Mouse (Mus musculus): ENCODE data around the gene Pinlyp. TPM values are rescaled to one million over a fixed set of nuclear protein-coding genes. Genes with fewer than 3 reads are reported as not detected.
"Not testable (repeated sequence)": the region's sequence is repeated elsewhere in the genome, so short reads cannot be mapped to it uniquely, and the experiment has no call there.

Gene Pinlyp
- polyA plus RNA-seq, 1 experiment from 2014 or later = 62.9 TPM

GRCm38 (mm10) chr7:24517654-24518053 lies 28.3 kb downstream of the Pinlyp start:
- ATAC-seq (ENCODE audit: low FRiP score, low TSS enrichment) (no peak), DNase-seq (ENCODE audit: low spot score) (no peak)
- Histone ChIP-seq H3K27ac (replicated peaks) (no peak overlapping the region), H3K9ac (ENCODE audit: low read length) (no peak overlapping the region), H3K27me3 (ENCODE audit: control insufficient read depth, insufficient read depth, low read length) (no peaks in the 10 kb centered on the region), H3K36me3 (ENCODE audit: control insufficient read depth, insufficient read depth, low read length) (no peaks in the 10 kb centered on the region), H3K4me3 (ENCODE audit: low read depth, low read length) (no peak overlapping the region), H3K4me1 (replicated peaks; ENCODE audit: control insufficient read depth, insufficient read depth) (no peaks in the 10 kb centered on the region), H3K9me3 (ENCODE audit: control insufficient read depth, low read length) (no peaks in the 10 kb centered on the region), H3K4me2 (replicated peaks; ENCODE audit: low read depth) (no peak overlapping the region)
- WGBS = 64% methylated on average over 6 of the region's 6 CpGs
- TF ChIP-seq EP300 (optimal IDR thresholded peaks at IDR 0.05) (no peak), CTCF (IDR thresholded peaks at IDR 0.05; ENCODE audit: low read depth) (no peak)

DNA sequence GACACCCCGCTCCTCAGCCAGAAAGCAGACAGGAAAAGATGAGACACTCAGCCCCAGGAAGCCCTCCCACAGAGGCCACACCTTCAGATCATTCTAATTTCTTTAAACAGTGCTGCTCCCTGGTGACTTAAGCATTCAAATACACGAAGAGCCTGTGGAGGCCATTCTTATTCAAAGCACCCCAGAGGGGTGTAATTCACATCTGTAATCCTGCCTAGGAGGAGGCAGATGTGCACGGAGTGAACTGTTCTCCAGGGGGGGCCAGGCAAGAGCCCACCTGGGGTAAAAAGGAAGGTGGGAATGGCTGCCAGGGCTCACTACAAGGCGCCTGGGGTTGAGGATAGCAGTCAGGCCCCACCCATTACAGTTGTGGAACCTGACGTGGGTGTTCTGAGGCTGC lies 28.8 kb downstream of the Pinlyp start:
- Histone ChIP-seq H3K36me3 (ENCODE audit: control insufficient read depth, insufficient read depth, low read length) (no peaks in the 10 kb centered on the region), H3K9ac (ENCODE audit: low read length) (no peak overlapping the region), H3K27me3 (ENCODE audit: control insufficient read depth, insufficient read depth, low read length) (no peaks in the 10 kb centered on the region), H3K9me3 (ENCODE audit: control insufficient read depth, low read length) (no peaks in the 10 kb centered on the region), H3K4me1 (replicated peaks; ENCODE audit: control insufficient read depth, insufficient read depth) (no peaks in the 10 kb centered on the region), H3K4me3 (ENCODE audit: low read depth, low read length) (no peak overlapping the region), H3K27ac (replicated peaks) (no peak overlapping the region), H3K4me2 (replicated peaks; ENCODE audit: low read depth) (no peak overlapping the region)
- DNase-seq (ENCODE audit: low spot score) = no peak
- TF ChIP-seq CTCF (IDR thresholded peaks at IDR 0.05; ENCODE audit: low read depth) (no peak), EP300 (optimal IDR thresholded peaks at IDR 0.05) (no peak)
- ATAC-seq (ENCODE audit: low FRiP score, low TSS enrichment) = no peak
- WGBS = 51% methylated on average over 5 of the region's 5 CpGs

DNA sequence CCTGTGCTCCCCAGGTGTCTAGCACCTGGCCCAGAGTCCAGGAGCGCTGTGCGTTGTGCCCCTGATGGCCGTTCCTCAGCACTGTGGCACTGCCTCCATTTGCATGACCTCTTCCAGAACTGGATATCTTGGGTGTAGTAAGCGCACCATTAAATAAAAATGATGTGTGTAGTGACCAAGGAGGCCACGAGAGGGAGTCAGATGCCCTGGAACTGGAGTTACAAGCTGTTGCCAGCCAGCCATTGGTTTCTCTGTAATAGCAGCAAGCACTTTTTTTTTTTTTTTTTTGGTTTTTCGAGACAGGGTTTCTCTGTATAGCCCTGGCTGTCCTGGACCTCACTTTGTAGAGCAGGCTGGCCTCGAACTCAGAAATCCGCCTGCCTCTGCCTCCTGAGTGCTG lies 29.6 kb downstream of the Pinlyp start:
- DNase-seq (ENCODE audit: low spot score) = not testable (repeated sequence)

DNA sequence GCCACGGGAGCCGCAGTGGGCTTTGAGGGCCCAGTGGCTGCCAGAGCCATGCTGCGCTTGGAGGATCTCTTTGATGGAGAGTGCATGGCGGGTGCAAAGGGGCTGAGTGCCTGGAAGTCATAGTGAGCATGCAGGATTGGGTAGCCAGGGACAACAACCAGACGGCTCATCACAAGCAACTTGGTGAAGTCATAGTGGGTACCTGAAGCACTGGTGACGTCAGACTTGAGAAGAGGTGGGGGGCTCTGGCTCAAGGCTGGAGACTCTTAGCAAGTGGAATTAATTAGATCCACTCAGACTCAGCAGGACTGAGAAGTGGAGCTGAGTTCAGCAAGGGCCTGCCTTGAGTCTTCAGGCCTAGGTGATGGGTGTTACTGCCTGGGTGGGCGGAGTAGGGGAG lies 33.6 kb downstream of the Pinlyp start, which contains the start of gene AC161166.1:
Gene AC161166.1, minus strand, starts transcription at position 101 of the 400 bp plus-strand sequence.
- no peaks in the 10 kb centered on the region for H3K4me1 ChIP-seq (replicated peaks; ENCODE audit: control insufficient read depth, insufficient read depth)
- H3K27me3 ChIP-seq (ENCODE audit: control insufficient read depth, insufficient read depth, low read length) = no peaks in the 10 kb centered on the region
- DNase-seq (ENCODE audit: low spot score) (no peak), ATAC-seq (ENCODE audit: low FRiP score, low TSS enrichment) (no peak)
- no peak within 1 kb of the TSS for H3K4me2 ChIP-seq (replicated peaks; ENCODE audit: low read depth)
- H3K27ac ChIP-seq (replicated peaks) = no peak within 1 kb of the TSS
- no peaks in the 10 kb centered on the region for H3K36me3 ChIP-seq (ENCODE audit: control insufficient read depth, insufficient read depth, low read length)
- 87% methylated on average over 7 of the region's 7 CpGs for WGBS
- TF ChIP-seq CTCF (IDR thresholded peaks at IDR 0.05; ENCODE audit: low read depth) (no peak), EP300 (optimal IDR thresholded peaks at IDR 0.05) (no peak)
- H3K4me3 ChIP-seq (ENCODE audit: low read depth, low read length) = no peak within 1 kb of the TSS
- no peak within 1 kb of the TSS for H3K9ac ChIP-seq (ENCODE audit: low read length)
- H3K9me3 ChIP-seq (ENCODE audit: control insufficient read depth, low read length) = no peaks in the 10 kb centered on the region

More for the DNA sequence above, 29.6 kb downstream of the Pinlyp start:
- not testable (repeated sequence) for H3K4me3 ChIP-seq (ENCODE audit: low read depth, low read length); H3K36me3 ChIP-seq (ENCODE audit: control insufficient read depth, insufficient read depth, low read length); H3K27me3 ChIP-seq (ENCODE audit: control insufficient read depth, insufficient read depth, low read length); H3K9ac ChIP-seq (ENCODE audit: low read length); ATAC-seq (ENCODE audit: low FRiP score, low TSS enrichment); H3K4me2 ChIP-seq (replicated peaks; ENCODE audit: low read depth); H3K27ac ChIP-seq (replicated peaks); H3K9me3 ChIP-seq (ENCODE audit: control insufficient read depth, low read length); H3K4me1 ChIP-seq (replicated peaks; ENCODE audit: control insufficient read depth, insufficient read depth)
- peak; percentile 48 for TF ChIP-seq CTCF (IDR thresholded peaks at IDR 0.05; ENCODE audit: low read depth)
- 77% methylated on average over 8 of the region's 8 CpGs for WGBS

GRCm38 (mm10) chr7:24507726-24508114 lies 38.2 kb downstream of the Pinlyp start:
- no peak for TF ChIP-seq EP300 (optimal IDR thresholded peaks at IDR 0.05)
- no peak for TF ChIP-seq CTCF (IDR thresholded peaks at IDR 0.05; ENCODE audit: low read depth)
- H3K4me3 ChIP-seq (ENCODE audit: low read depth, low read length) = peak overlapping the region; percentile 68
- ATAC-seq (ENCODE audit: low FRiP score, low TSS enrichment) (no peak; the same call in 1 of the 2 replicates), DNase-seq (ENCODE audit: low spot score) (no peak)
- no peaks in the 10 kb centered on the region for H3K36me3 ChIP-seq (ENCODE audit: control insufficient read depth, insufficient read depth, low read length)
- peak overlapping the region; percentile 95 for H3K9ac ChIP-seq (ENCODE audit: low read length)
- peak overlapping the region; percentile 98 for H3K27ac ChIP-seq (replicated peaks)
- no peaks in the 10 kb centered on the region for H3K27me3 ChIP-seq (ENCODE audit: control insufficient read depth, insufficient read depth, low read length)
- no peaks in the 10 kb centered on the region for H3K9me3 ChIP-seq (ENCODE audit: control insufficient read depth, low read length)
- H3K4me1 ChIP-seq (replicated peaks; ENCODE audit: control insufficient read depth, insufficient read depth) = no peaks in the 10 kb centered on the region
- peak overlapping the region; percentile 91 for H3K4me2 ChIP-seq (replicated peaks; ENCODE audit: low read depth)
- WGBS = 1% methylated on average over 20 of the region's 20 CpGs

DNA sequence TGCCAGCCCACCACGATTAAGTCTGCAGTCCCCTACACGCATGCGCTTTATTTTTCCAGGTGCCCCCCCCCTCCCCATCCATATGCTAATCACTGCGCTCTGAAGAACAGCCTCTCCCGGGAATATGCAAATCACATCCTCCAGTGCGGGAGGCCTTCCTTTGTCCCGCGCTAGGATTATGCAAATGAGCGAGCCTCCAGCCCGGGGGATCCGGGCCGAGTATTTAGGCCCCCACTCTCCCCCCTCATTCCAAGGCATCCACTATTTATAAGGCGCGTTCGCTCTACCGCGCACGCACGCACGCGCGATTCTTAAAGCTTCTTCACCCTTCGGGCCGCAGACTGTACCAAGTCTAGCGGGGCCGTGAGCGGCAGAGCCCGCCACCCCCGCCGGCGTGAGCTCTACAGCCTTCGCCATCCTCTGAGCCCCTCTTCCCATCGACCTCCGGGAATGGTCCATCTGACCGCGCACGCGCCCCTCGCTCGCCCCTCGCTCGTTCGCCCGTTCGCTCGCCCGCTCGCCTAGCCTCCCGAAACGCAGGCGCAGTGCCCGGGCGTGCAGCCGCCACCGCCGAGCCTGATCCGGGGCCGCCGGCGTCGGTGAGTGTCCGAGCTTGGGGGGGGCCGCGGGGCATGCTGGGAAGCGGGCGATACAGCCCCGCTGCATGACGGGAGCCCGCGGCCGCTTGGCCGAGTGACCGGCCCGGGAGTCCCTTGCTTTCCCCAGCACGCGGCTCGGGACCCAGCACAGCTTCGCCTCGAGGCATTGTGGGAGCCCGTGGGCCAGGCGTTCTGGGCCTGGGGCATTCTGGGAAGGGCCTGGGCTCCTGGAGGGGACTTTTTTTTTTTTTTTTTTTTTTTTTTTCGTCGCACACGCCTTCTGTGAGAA lies 38.8 kb downstream of the Pinlyp start, which contains the start of gene Zfp428:
Gene Zfp428, plus strand, starts transcription at position 169 of the 888 bp plus-strand sequence.
- TF ChIP-seq EP300 (optimal IDR thresholded peaks at IDR 0.05) = no peak
- no peak for TF ChIP-seq CTCF (IDR thresholded peaks at IDR 0.05; ENCODE audit: low read depth)
- DNase-seq (ENCODE audit: low spot score) (peak; percentile 90), ATAC-seq (ENCODE audit: low FRiP score, low TSS enrichment) (peak; percentile 88)
- H3K36me3 ChIP-seq (ENCODE audit: control insufficient read depth, insufficient read depth, low read length) = no peaks in the 10 kb centered on the region
- peak within 1 kb of the TSS; percentile 95 for H3K9ac ChIP-seq (ENCODE audit: low read length)
- no peaks in the 10 kb centered on the region for H3K4me1 ChIP-seq (replicated peaks; ENCODE audit: control insufficient read depth, insufficient read depth)
- H3K4me2 ChIP-seq (replicated peaks; ENCODE audit: low read depth) = peak within 1 kb of the TSS; percentile 91
- H3K4me3 ChIP-seq (ENCODE audit: low read depth, low read length) = peak within 1 kb of the TSS; percentile 68
- under 1% methylated on average over 75 of the region's 84 CpGs for WGBS
- H3K9me3 ChIP-seq (ENCODE audit: control insufficient read depth, low read length) = no peaks in the 10 kb centered on the region
- H3K27ac ChIP-seq (replicated peaks) = peak within 1 kb of the TSS; percentile 98
- no peaks in the 10 kb centered on the region for H3K27me3 ChIP-seq (ENCODE audit: control insufficient read depth, insufficient read depth, low read length)
